Comparison of ENCODE assay signal across 19 mouse cellular contexts in the genomic region with DNA sequence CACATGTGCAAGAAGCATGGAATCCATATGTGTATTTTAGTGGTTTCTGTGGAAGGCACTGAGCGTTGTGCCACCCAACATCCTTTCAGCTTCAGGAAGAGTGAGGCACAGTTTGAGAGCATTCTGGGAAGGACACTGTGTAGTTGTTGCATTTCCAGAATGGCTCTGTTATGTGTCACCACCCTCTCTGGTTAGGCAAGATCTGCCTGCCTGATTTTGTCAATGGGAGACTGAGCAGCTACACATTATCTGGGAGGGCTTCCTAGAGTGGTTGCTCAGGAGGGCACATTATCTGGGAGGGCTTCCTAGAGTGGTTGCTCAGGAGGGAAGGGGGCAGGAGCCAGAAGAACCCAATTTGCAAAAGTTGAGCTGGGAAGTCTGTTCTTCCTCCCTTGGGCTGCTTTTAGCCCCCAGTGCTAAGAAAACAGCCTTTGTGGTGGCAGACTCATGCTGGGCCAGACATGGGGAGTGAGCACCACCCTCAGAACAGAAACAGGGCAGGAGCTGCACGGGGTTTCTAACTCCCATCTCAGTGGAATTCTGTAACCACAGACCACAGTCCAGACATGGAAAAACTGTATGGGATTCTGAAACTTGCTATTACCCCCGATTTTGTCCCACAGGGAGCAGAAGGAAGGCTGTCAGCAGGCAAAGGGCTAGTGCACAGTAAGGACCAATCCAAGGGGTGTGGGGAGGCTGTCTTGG. TPM values are rescaled to one million over a fixed set of nuclear protein-coding genes. Genes with fewer than 3 reads are reported as not detected.
DNase-seq lines count a peak whose midpoint lies in the region; ATAC-seq and TF ChIP-seq lines count a peak whose summit lies in the region.
"Had no signal": no experiment of that assay in that cellular context is flagged by ENCODE, and none has a peak within 500 bp of the region (broad histone marks: within the 10 kb centered on the region; RNA-seq: fewer than 3 reads in every experiment).

No protein-coding gene starts in this region.

- H3K4me3 ChIP-seq in C2C12 (ENCODE audit: insufficient read depth, poor library complexity, severe bottlenecking), result no peak overlapping the region
- H3K4me3 ChIP-seq in embryonic fibroblast, embryonic 13.5 days (ENCODE audit: insufficient read depth, low read length), result no peak overlapping the region
- H3K4me3 ChIP-seq in myocyte, result no peak overlapping the region
- H3K4me3 ChIP-seq in thymus, adult 2 months (ENCODE audit: control insufficient read depth, insufficient read depth, low read length), result no peak overlapping the region
- no peak overlapping the region for H3K4me3 ChIP-seq in forebrain, embryonic 14.5 days (ENCODE audit: low read depth, low read length)
- H3K4me3 ChIP-seq: forebrain, embryonic 13.5 days; heart, adult 2 months; heart, embryonic 15.5 days had no signal

- H3K79me3 ChIP-seq in C2C12 (ENCODE audit: low read depth), result no peaks in the 10 kb centered on the region

- no peak overlapping the region for H3K9ac ChIP-seq in forebrain, embryonic 14.5 days (ENCODE audit: low read length)
- H3K9ac ChIP-seq: forebrain, embryonic 13.5 days; heart, embryonic 15.5 days; hindbrain, embryonic 14.5 days had no signal

- H3K79me2 ChIP-seq in C2C12 (ENCODE audit: control insufficient read depth, insufficient read depth), result no peaks in the 10 kb centered on the region
- no peaks in the 10 kb centered on the region for H3K79me2 ChIP-seq in myocyte (ENCODE audit: control insufficient read depth, insufficient read depth)

- 74% methylated on average over 3 of the region's 3 CpGs for WGBS in thymus, adult 2 months
- 76% methylated on average over 3 of the region's 3 CpGs for WGBS in forebrain, embryonic 14.5 days

- TF ChIP-seq CTCF in C2C12 (IDR thresholded peaks at IDR 0.05; ENCODE audit: control insufficient read depth, insufficient read depth, insufficient read length), result no peak
- TF ChIP-seq CTCF in embryonic fibroblast, embryonic 13.5 days (IDR thresholded peaks at IDR 0.05; ENCODE audit: borderline replicate concordance, insufficient read depth, low read length), result no peak
- TF ChIP-seq CTCF in thymus, adult 2 months (IDR thresholded peaks at IDR 0.05; ENCODE audit: borderline replicate concordance, control insufficient read depth, extremely low read depth, insufficient read depth, low read length, poor library complexity), result no peak

- peak overlapping the region; percentile 77 for H3K27ac ChIP-seq in embryonic fibroblast, embryonic 13.5 days (ENCODE audit: insufficient read depth, low read length)
- no peak overlapping the region for H3K27ac ChIP-seq in thymus, adult 2 months (ENCODE audit: control insufficient read depth, insufficient read depth, low read length)
- no peak overlapping the region for H3K27ac ChIP-seq in forebrain, embryonic 14.5 days (ENCODE audit: low read depth, low read length)
- H3K27ac ChIP-seq: forebrain, embryonic 13.5 days; heart, adult 2 months; heart, embryonic 15.5 days; hindbrain, embryonic 14.5 days had no signal

- H3K36me3 ChIP-seq in C2C12 (ENCODE audit: control insufficient read depth, insufficient read depth), result no peaks in the 10 kb centered on the region
- H3K36me3 ChIP-seq in myocyte (ENCODE audit: control insufficient read depth, insufficient read depth), result peaks cover 10% of the 10 kb centered on the region
- no peaks in the 10 kb centered on the region for H3K36me3 ChIP-seq in thymus, adult 2 months (ENCODE audit: control insufficient read depth, insufficient read depth, low read length)
- no peaks in the 10 kb centered on the region for H3K36me3 ChIP-seq in forebrain, embryonic 14.5 days (ENCODE audit: control insufficient read depth, insufficient read depth, low read length)
- H3K36me3 ChIP-seq: heart, embryonic 15.5 days had no signal

- TF ChIP-seq POLR2A in embryonic fibroblast, embryonic 13.5 days (IDR thresholded peaks at IDR 0.05; ENCODE audit: low read depth, low read length), result no peak
- TF ChIP-seq POLR2A in myocyte (IDR thresholded peaks at IDR 0.05; ENCODE audit: insufficient read length, low read depth), result no peak
- TF ChIP-seq POLR2A in thymus, adult 2 months (IDR thresholded peaks at IDR 0.05; ENCODE audit: control insufficient read depth, extremely low read depth, insufficient read depth, low read length, poor library complexity), result no peak

- ATAC-seq in forebrain, embryonic 14.5 days, result no peak
- ATAC-seq: forebrain, embryonic 13.5 days had no signal

- DNase-seq in adrenal gland, adult 2 months, result peak; percentile 20
- DNase-seq in adrenal gland, postnatal 4 days (ENCODE audit: low spot score in 2 of 2), result no peak
- DNase-seq in thymus, adult 2 months, result no peak
- no peak for DNase-seq in forebrain, embryonic 14.5 days (ENCODE audit: low spot score)
- DNase-seq: adrenal gland, postnatal 14 days; cerebellum, adult 18-20 months; cerebellum, adult 9-11 months; cerebellum, postnatal 36 days; gastrocnemius, postnatal 14 days; heart, adult 2 months; heart, postnatal 14 days; kidney, adult 18-20 months had no signal

- no peak overlapping the region for H3ac ChIP-seq in C2C12 (ENCODE audit: control insufficient read depth, insufficient read length, low read depth)
- H3ac ChIP-seq in myocyte (ENCODE audit: control insufficient read depth, insufficient read length), result no peak overlapping the region

- H3K27me3 ChIP-seq in C2C12 (ENCODE audit: control insufficient read depth, insufficient read depth, insufficient read length) (no peaks in the 10 kb centered on the region), myocyte (ENCODE audit: control insufficient read depth, insufficient read depth, insufficient read length) (no peaks in the 10 kb centered on the region)
- H3K27me3 ChIP-seq in thymus, adult 2 months (ENCODE audit: control insufficient read depth, insufficient read depth, low read length), result no peaks in the 10 kb centered on the region
- no peaks in the 10 kb centered on the region for H3K27me3 ChIP-seq in forebrain, embryonic 14.5 days (replicated peaks; ENCODE audit: control insufficient read depth, insufficient read depth, low read length)
- H3K27me3 ChIP-seq: forebrain, embryonic 13.5 days; heart, embryonic 15.5 days had no signal

- peaks cover 7% of the 10 kb centered on the region for H3K4me1 ChIP-seq in embryonic fibroblast, embryonic 13.5 days (ENCODE audit: control insufficient read depth, insufficient read depth, low read length)
- no peaks in the 10 kb centered on the region for H3K4me1 ChIP-seq in thymus, adult 2 months (replicated peaks; ENCODE audit: control insufficient read depth, insufficient read depth, low read length)
- no peaks in the 10 kb centered on the region for H3K4me1 ChIP-seq in forebrain, embryonic 14.5 days (ENCODE audit: control insufficient read depth, insufficient read depth, low read length)
- H3K4me1 ChIP-seq: forebrain, embryonic 13.5 days had no signal

- H3K4me2 ChIP-seq in myocyte (ENCODE audit: low read depth), result peak overlapping the region; percentile 54
- no peak overlapping the region for H3K4me2 ChIP-seq in forebrain, embryonic 14.5 days (ENCODE audit: low read length)
- H3K4me2 ChIP-seq: forebrain, embryonic 13.5 days; heart, embryonic 11.5 days; heart, embryonic 15.5 days; hindbrain, embryonic 14.5 days had no signal

- no peaks in the 10 kb centered on the region for H3K9me3 ChIP-seq in forebrain, embryonic 14.5 days (replicated peaks; ENCODE audit: control insufficient read depth, low read length)
- H3K9me3 ChIP-seq: forebrain, embryonic 13.5 days; heart, embryonic 15.5 days had no signal

TF ChIP-seq in C2C12, 6 proteins besides CTCF, POLR2A, EP300 and RAD21:
- TF ChIP-seq MYOG (IDR thresholded peaks at IDR 0.05; ENCODE audit: control insufficient read depth, extremely low read depth, insufficient read length) (no peak), MAX (IDR thresholded peaks at IDR 0.05) (peak; percentile 79), CEBPB (IDR thresholded peaks at IDR 0.05; ENCODE audit: low read depth) (peak; percentile 65), FOSL1 (IDR thresholded peaks at IDR 0.05; ENCODE audit: insufficient read depth, low read length, poor library complexity, severe bottlenecking) (no peak), USF1 (IDR thresholded peaks at IDR 0.05; ENCODE audit: low read depth) (no peak), MYOD1 (IDR thresholded peaks at IDR 0.05; ENCODE audit: control insufficient read depth, insufficient read length, low read depth) (no peak)

TF ChIP-seq in myocyte, 11 proteins besides CTCF, POLR2A, EP300 and RAD21:
- TF ChIP-seq CEBPB (IDR thresholded peaks at IDR 0.05; ENCODE audit: insufficient read depth, poor library complexity, severe bottlenecking) (0 out of 2 replicates have a peak, but pooled peaks have one; percentile 2), E2F4 (IDR thresholded peaks at IDR 0.05; ENCODE audit: insufficient read depth) (no peak)
TF ChIP-seq in myocyte: peak in this region for 1.

RNA-seq across cellular contexts. Expression of gene Mesd, which starts 54.9 kb away (rescaled TPM):
- 100 to 1,000 TPM; 122 to 130 TPM for total RNA-seq in adrenal gland, adult 2 months (2021)
- polyA plus RNA-seq in adrenal gland, adult 2 months (2012; rRNA removed), result 7.4 and 9.6 TPM in 2 replicates
- total RNA-seq in adrenal gland, postnatal 4 days (2021), result 100 to 1,000 TPM; 100 to 106 TPM
- polyA plus RNA-seq in C2C12 (2012; fragmentation: generic; extraction: Trizol) (74.5 TPM), myocyte (2012; fragmentation: generic; extraction: Trizol) (81.3 TPM)
- 93.1 and 93.7 TPM in 2 replicates for polyA plus RNA-seq in embryonic fibroblast, embryonic 13.5 days (2011; ENCODE audit: insufficient read length, low read depth, missing spikeins)
- polyA plus RNA-seq in thymus, adult 2 months (2012; rRNA removed), result 12.2 and 14.2 TPM in 2 replicates
- 56.2 and 62.8 TPM in 2 replicates for polyA plus RNA-seq in forebrain, embryonic 14.5 days (2014; fragmentation: Nextera tagmentation; extraction: Ambion mirVana)

RNA-seq across cellular contexts. Expression of gene Tlnrd1, which starts 55.1 kb away (rescaled TPM):
- 10 to 100 TPM; 12.3 to 16.6 TPM for total RNA-seq in adrenal gland, adult 2 months (2021)
- 35.7 and 42.8 TPM in 2 replicates for polyA plus RNA-seq in adrenal gland, adult 2 months (2012; rRNA removed)
- total RNA-seq in adrenal gland, postnatal 4 days (2021), result 10 to 100 TPM; 23.1 to 26.2 TPM
- 31.5 TPM for polyA plus RNA-seq in C2C12 (2012; fragmentation: generic; extraction: Trizol)
- 12.4 and 14.1 TPM in 2 replicates for polyA plus RNA-seq in embryonic fibroblast, embryonic 13.5 days (2011; ENCODE audit: insufficient read length, low read depth, missing spikeins)
- polyA plus RNA-seq in myocyte (2012; fragmentation: generic; extraction: Trizol), result 25.5 TPM
- 24.1 and 30.1 TPM in 2 replicates for polyA plus RNA-seq in thymus, adult 2 months (2012; rRNA removed)
- 7.3 and 7.6 TPM in 2 replicates for polyA plus RNA-seq in forebrain, embryonic 14.5 days (2014; fragmentation: Nextera tagmentation; extraction: Ambion mirVana)
